Mouse (Mus musculus) intestine, embryonic 16.5 days (tissue): Measurements from ENCODE around the gene Clcn1. TPM values are rescaled to one million over a fixed set of nuclear protein-coding genes. Genes with fewer than 3 reads are reported as not detected.

Source experiments
- ATAC-seq: fragments of 200-750 bp; cut with Nextera tagmentation; 2 replicates; pipeline ENCODE4 v1.8.0; 2017; ENCODE audit warnings: moderate TSS enrichment, moderate library complexity
- H3K27ac ChIP-seq: fragments of 300-500 bp; sonication (generic); 2 replicates; pipeline ENCODE4 v1.5.1; 2014; ENCODE audit warnings: mild to moderate bottlenecking, low read length
- H3K27me3 ChIP-seq: fragments of 300-500 bp; sonication (generic); replicated peaks from 2 replicates; pipeline ENCODE4 v1.6.1; 2014; ENCODE audit warnings: low read length, control low read depth, mixed read lengths; ENCODE audit not compliant: control insufficient read depth, insufficient read depth
- H3K36me3 ChIP-seq: fragments of 300-500 bp; sonication (generic); 2 replicates; pipeline ENCODE4 v1.6.1; 2014; ENCODE audit warnings: low read length, control low read depth; ENCODE audit not compliant: control insufficient read depth, insufficient read depth
- H3K4me1 ChIP-seq: fragments of 300-500 bp; sonication (generic); 2 replicates; pipeline ENCODE4 v1.6.1; 2014; ENCODE audit warnings: low read length, control low read depth, mixed read lengths; ENCODE audit not compliant: control insufficient read depth, insufficient read depth
- H3K4me2 ChIP-seq: fragments of 300-500 bp; sonication (generic); 2 replicates; pipeline ENCODE4 v1.6.1; 2014; ENCODE audit warnings: low read depth, low read length, control low read depth
- H3K4me3 ChIP-seq: fragments of 300-500 bp; sonication (generic); 2 replicates; pipeline ENCODE4 v1.5.1; 2014; ENCODE audit warnings: mild to moderate bottlenecking, low read length
- H3K9ac ChIP-seq: fragments of 300-500 bp; sonication (generic); 2 replicates; pipeline ENCODE4 v1.6.1; 2014; ENCODE audit warnings: low read depth, low read length
- H3K9me3 ChIP-seq: fragments of 300-500 bp; sonication (generic); 2 replicates; pipeline ENCODE4 v1.6.1; 2016; ENCODE audit warnings: low read length, control low read depth; ENCODE audit not compliant: control insufficient read depth
- WGBS: fragments of 180-500 bp; shearing (Covaris S2); extraction: QIAGEN DNeasy Blood & Tissue Kit; methylation state at CpG from one replicate; pipeline ENCODE4 v1.1.7; 2014; 5-methylcytosine and 5-hydroxymethylcytosine counted together
- polyA plus RNA-seq: library from polyadenylated mRNA; unstranded; fragments of >200 nt; fragmentation: Nextera tagmentation; extraction: Ambion mirVana; gene quantifications from 2 replicates; pipeline ENCODE4 v1.2.1, GENCODE M21; 2015

Clcn1 gene
- polyA plus RNA-seq: 0.20 and 0.23 TPM in 2 replicates

GRCm38 (mm10) chr6:42286448-42286847, at the start of gene Clcn1:
Clcn1 (plus strand) TSS chr6:42286685.
- H3K9me3 ChIP-seq: no peaks in the 10 kb centered on the region
- no peak within 1 kb of the TSS for H3K4me3 ChIP-seq
- no peaks in the 10 kb centered on the region for H3K4me1 ChIP-seq
- ATAC-seq: no peak
- H3K27me3 ChIP-seq: no peaks in the 10 kb centered on the region
- no peak within 1 kb of the TSS for H3K4me2 ChIP-seq
- WGBS: 65% methylated on average over 5 of the region's 5 CpGs
- no peak within 1 kb of the TSS for H3K27ac ChIP-seq
- H3K9ac ChIP-seq: no peak within 1 kb of the TSS
- H3K36me3 ChIP-seq: peaks cover 4% of the 10 kb centered on the region; the same call in 1 of the 2 replicates

- no peaks in the 10 kb centered on the region for H3K9me3 ChIP-seq
- 0 out of 2 replicates have a peak, but pooled peaks cover 3% of the 10 kb centered on the region for H3K4me1 ChIP-seq
- 46% methylated on average over 6 of the region's 6 CpGs for WGBS
- H3K27ac ChIP-seq: no peak overlapping the region
- H3K4me3 ChIP-seq: no peak overlapping the region
- ATAC-seq: no peak
- no peak overlapping the region for H3K4me2 ChIP-seq
- H3K36me3 ChIP-seq: no peaks in the 10 kb centered on the region
- no peaks in the 10 kb centered on the region for H3K27me3 ChIP-seq
- no peak overlapping the region for H3K9ac ChIP-seq
These were observed 49.1 kb upstream of the Clcn1 start for GRCm38 (mm10) chr6:42237276-42237805.

DNA sequence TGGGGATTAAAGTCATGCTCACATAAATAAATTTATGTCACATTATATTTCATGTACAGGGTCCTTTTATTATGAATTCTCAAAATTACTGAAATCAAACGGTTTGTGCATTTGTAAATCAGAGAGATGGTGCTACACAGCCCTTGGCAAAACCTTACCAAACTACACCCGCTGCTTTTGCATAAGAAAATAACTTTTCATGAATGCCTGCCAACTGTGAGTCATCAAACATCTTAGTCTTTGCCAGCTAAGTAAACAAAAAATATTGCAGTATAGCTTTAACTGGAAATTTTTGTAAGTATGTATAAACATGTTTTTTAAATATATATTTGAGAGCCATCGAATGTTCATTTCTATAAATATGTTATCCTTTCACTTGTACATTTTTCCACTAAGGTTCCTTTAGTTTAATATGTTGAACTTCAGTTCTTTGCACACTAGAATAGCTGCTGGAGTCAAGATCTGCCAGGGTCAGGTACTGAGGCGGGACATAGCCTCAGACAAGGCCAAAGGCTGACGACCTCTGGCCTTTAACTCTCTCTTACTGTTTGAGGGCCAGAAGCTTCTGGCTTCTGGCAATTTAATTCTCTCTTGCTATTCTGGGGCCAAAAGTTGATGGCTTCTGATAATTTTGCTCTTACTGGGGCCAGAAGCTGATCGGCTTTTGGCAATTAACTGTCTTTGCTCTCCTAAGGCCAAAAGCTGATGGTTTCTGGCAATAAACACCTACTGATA, 45.0 kb upstream of the Clcn1 start:
- H3K27me3 ChIP-seq: no peaks in the 10 kb centered on the region
- no peaks in the 10 kb centered on the region for H3K9me3 ChIP-seq
- WGBS: 68% methylated on average over 6 of the region's 6 CpGs
- H3K4me2 ChIP-seq: no peak overlapping the region
- H3K4me1 ChIP-seq: 0 out of 2 replicates have a peak, but pooled peaks cover 3% of the 10 kb centered on the region
- no peak overlapping the region for H3K27ac ChIP-seq
- ATAC-seq: no peak
- no peaks in the 10 kb centered on the region for H3K36me3 ChIP-seq
- H3K9ac ChIP-seq: no peak overlapping the region
- H3K4me3 ChIP-seq: no peak overlapping the region

DNA sequence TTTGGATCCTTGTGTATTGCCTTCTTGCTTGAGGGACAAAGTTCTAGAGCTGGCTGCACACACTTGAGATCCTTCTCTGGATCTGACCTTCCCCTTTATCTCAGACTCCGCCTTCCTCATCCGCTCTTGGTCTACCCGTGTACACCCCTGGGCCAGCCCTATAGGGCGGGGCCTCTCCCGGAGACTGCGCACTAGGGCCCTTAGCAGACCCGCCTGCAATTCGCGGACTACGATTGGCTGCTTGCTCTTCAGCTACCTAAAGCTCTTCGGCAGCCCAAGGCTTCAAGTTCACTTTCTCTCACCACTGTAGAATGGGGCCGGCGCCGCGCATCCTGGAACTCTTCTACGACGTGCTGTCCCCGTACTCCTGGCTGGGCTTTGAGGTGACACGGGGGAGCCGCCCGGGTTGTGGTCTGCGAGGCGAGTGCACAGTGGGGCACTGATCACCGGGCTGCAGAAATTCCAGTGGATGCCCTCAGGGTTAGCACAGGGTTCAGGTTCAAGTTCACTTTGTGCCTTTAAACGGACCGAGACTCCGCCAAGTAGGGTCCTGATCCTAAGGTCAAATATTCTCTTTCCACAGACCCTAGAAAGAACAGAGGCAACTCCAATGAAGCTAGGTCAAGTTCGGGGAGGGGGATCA, 40.7 kb upstream of the Clcn1 start, which contains the start of gene Gstk1:
Gene Gstk1 (plus strand): TSS at position 225 of the 643 bp plus-strand sequence.
- H3K27ac ChIP-seq: no peak within 1 kb of the TSS
- 3% methylated on average over 28 of the region's 28 CpGs for WGBS

DNA sequence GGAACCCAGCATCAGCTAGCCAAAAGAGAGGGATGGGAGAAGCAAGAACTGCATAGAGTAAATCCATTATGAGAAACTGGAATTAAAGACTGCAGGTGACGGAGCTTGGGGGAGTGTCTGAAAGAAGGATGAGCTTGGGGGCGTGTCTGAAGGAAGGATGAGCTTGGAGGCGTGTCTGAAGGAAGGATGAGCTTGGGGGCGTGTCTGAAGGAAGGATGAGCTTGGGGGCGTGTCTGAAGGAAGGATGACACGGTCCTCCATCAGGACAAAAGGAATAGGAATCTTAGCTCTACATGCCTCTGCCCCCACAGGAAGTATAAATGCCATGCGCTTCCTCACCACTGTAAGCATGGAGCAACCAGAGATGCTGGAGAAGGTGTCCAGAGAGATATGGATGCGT, 39.3 kb upstream of the Clcn1 start:
- H3K4me3 ChIP-seq: peak overlapping the region; percentile 17; the same call in 1 of the 2 replicates
- no peaks in the 10 kb centered on the region for H3K36me3 ChIP-seq
- 15% methylated on average over 8 of the region's 8 CpGs for WGBS
- no peaks in the 10 kb centered on the region for H3K9me3 ChIP-seq
- peaks cover 4% of the 10 kb centered on the region for H3K4me1 ChIP-seq
- H3K9ac ChIP-seq: no peak overlapping the region
- H3K27me3 ChIP-seq: no peaks in the 10 kb centered on the region
- no peak overlapping the region for H3K27ac ChIP-seq
- peak overlapping the region; percentile 18; the same call in 1 of the 2 replicates for H3K4me2 ChIP-seq
- no peak for ATAC-seq

More for the DNA sequence above, 40.7 kb upstream of the Clcn1 start, which contains the start of gene Gstk1:
- Histone ChIP-seq H3K36me3 (no peaks in the 10 kb centered on the region), H3K9ac (peak within 1 kb of the TSS; percentile 60), H3K27me3 (no peaks in the 10 kb centered on the region), H3K4me1 (peaks cover under 1% of the 10 kb centered on the region), H3K9me3 (no peaks in the 10 kb centered on the region), H3K4me3 (peak within 1 kb of the TSS; percentile 50), H3K4me2 (peak within 1 kb of the TSS; percentile 79)
- peak; percentile 100 for ATAC-seq

DNA sequence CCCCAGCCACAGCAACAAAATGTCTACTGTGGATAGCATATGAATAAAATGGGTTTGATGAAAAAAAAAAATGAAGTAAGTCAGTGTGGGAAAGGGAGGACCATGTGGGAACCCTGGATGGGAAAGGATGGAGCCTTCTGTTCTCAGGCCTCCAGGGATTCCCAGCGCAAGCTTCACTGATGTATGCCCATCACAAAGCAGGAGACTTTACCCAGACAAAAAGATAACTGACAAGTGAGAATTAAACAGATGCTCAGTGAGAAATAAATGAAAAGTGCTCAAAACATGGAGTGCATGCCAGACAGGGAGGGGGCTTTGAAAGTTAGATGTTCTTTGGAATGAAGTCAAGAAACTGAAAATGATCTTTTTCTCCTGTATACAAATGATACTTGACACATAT, 38.5 kb upstream of the Clcn1 start:
- ATAC-seq: no peak
- H3K4me3 ChIP-seq: no peak overlapping the region
- H3K36me3 ChIP-seq: no peaks in the 10 kb centered on the region
- H3K4me2 ChIP-seq: no peak overlapping the region
- 76% methylated on average over 1 of the region's 1 CpGs for WGBS
- H3K27ac ChIP-seq: no peak overlapping the region
- H3K9me3 ChIP-seq: no peaks in the 10 kb centered on the region
- H3K4me1 ChIP-seq: peaks cover 4% of the 10 kb centered on the region
- H3K9ac ChIP-seq: no peak overlapping the region
- no peaks in the 10 kb centered on the region for H3K27me3 ChIP-seq

GRCm38 (mm10) chr6:42251791-42252190, 34.7 kb upstream of the Clcn1 start:
- Histone ChIP-seq H3K4me1 (peaks cover 4% of the 10 kb centered on the region), H3K9ac (no peak overlapping the region), H3K27me3 (no peaks in the 10 kb centered on the region), H3K4me3 (no peak overlapping the region), H3K4me2 (no peak overlapping the region), H3K27ac (no peak overlapping the region), H3K9me3 (no peaks in the 10 kb centered on the region), H3K36me3 (no peaks in the 10 kb centered on the region)
- WGBS: 88% methylated on average over 4 of the region's 4 CpGs
- no peak for ATAC-seq

- ATAC-seq: no peak
- no peaks in the 10 kb centered on the region for H3K9me3 ChIP-seq
- H3K36me3 ChIP-seq: no peaks in the 10 kb centered on the region
- peaks cover 7% of the 10 kb centered on the region for H3K4me1 ChIP-seq
- no peak overlapping the region for H3K27ac ChIP-seq
- H3K4me3 ChIP-seq: no peak overlapping the region
- no peaks in the 10 kb centered on the region for H3K27me3 ChIP-seq
- no peak overlapping the region for H3K4me2 ChIP-seq
- 77% methylated on average over 2 of the region's 2 CpGs for WGBS
- H3K9ac ChIP-seq: no peak overlapping the region
These were observed 33.4 kb upstream of the Clcn1 start for GRCm38 (mm10) chr6:42253103-42253502.

DNA sequence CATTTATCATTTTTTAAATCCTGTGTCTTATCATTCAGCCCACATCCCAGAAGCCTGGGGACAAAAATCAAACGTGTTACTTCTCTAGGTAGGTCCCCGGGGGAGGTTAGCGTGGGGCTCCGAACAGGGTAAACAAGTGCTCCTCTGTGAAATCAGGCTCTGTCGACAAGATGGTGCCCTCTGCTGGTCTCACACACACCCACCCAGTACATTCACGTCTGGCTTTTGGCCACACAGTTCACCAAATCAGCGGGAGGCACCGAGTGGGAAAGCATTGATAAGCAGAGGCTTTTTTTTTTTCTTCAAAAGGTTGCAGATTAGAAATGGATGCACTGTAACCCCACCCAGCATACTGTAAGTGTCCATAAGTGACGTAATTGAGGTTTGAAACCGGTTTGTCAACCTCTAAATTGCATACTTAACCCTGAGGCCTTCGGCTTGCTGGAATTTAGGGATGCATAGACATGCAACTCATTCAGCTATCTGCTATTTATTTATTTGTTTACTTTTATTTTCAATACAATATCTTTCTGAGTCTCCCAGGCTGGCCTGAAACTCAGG, 29.1 kb upstream of the Clcn1 start:
- Histone ChIP-seq H3K27ac (no peak overlapping the region), H3K4me3 (no peak overlapping the region), H3K27me3 (no peaks in the 10 kb centered on the region), H3K4me1 (0 out of 2 replicates have a peak, but pooled peaks cover 3% of the 10 kb centered on the region), H3K36me3 (no peaks in the 10 kb centered on the region), H3K9me3 (no peaks in the 10 kb centered on the region), H3K9ac (no peak overlapping the region), H3K4me2 (no peak overlapping the region)
- ATAC-seq: peak; percentile 56
- 16% methylated on average over 11 of the region's 11 CpGs for WGBS
